Mouse (Mus musculus) liver, embryonic 14.5 days (tissue): Measurements from ENCODE around the gene Olfr49. TPM values are rescaled to one million over a fixed set of nuclear protein-coding genes. Genes with fewer than 3 reads are reported as not detected.

Source experiments
- ATAC-seq: fragments of 200-750 bp; cut with Nextera tagmentation; 2 replicates; pipeline ENCODE4 v1.8.0; 2017; ENCODE audit warnings: moderate number of reproducible peaks, mild to moderate bottlenecking, moderate library complexity; ENCODE audit not compliant: insufficient read depth
- DNase-seq, 3 experiments: peaks; one replicate each; pipeline ENCODE4 v3.0.0-alpha.2; 2012 to 2013; ENCODE audit warnings: low read depth in 3 of 3, low spot score in 3 of 3
- H3K27ac ChIP-seq: fragments of 300-500 bp; sonication (generic); 2 replicates; pipeline ENCODE4 v1.5.1; 2014; ENCODE audit warnings: moderate library complexity, mild to moderate bottlenecking, control low read depth, inconsistent platforms
- H3K27me3 ChIP-seq: fragments of 300-500 bp; sonication (generic); 2 replicates; pipeline ENCODE4 v1.6.1; 2014; ENCODE audit warnings: mild to moderate bottlenecking, low read length, moderate library complexity; ENCODE audit not compliant: control insufficient read depth, insufficient read depth
- H3K36me3 ChIP-seq: fragments of 300-500 bp; sonication (generic); replicated peaks from 2 replicates; pipeline ENCODE4 v1.6.1; 2014; ENCODE audit warnings: low read depth; ENCODE audit not compliant: control insufficient read depth, insufficient read depth
- H3K4me1 ChIP-seq, 2 experiments: fragments of 200-500 bp in 1 of 2; fragments of 300-500 bp in 1 of 2; sonication (generic) in 1 of 2; replicated peaks; 2 replicates each; pipeline ENCODE4 v1.6.1; 2012 to 2014; ENCODE audit warnings: antibody characterized with exemption in 1 of 2, inconsistent platforms in 1 of 2, low read length in 1 of 2; ENCODE audit not compliant: control insufficient read depth in 2 of 2, insufficient read depth in 2 of 2
- H3K4me2 ChIP-seq: fragments of 300-500 bp; sonication (generic); 2 replicates; pipeline ENCODE4 v1.6.1; 2014; ENCODE audit warnings: low read depth, mild to moderate bottlenecking, control low read depth, moderate library complexity
- H3K4me3 ChIP-seq, 2 experiments: fragments of 200-500 bp in 1 of 2; fragments of 300-500 bp in 1 of 2; sonication (generic) in 1 of 2; 2 replicates each; pipeline ENCODE4 v1.5.1; 2012 to 2014; ENCODE audit warnings: low read depth in 2 of 2, low read length in 2 of 2, mild to moderate bottlenecking in 2 of 2, control low read depth in 1 of 2, inconsistent platforms in 1 of 2, moderate library complexity in 1 of 2; ENCODE audit not compliant: insufficient read depth in 1 of 2
- H3K9ac ChIP-seq: fragments of 300-500 bp; sonication (generic); replicated peaks from 2 replicates; pipeline ENCODE4 v1.6.1; 2014; ENCODE audit warnings: mild to moderate bottlenecking, control low read depth, moderate library complexity
- H3K9me3 ChIP-seq: fragments of 300-500 bp; sonication (generic); 2 replicates; pipeline ENCODE4 v1.6.1; 2016; ENCODE audit warnings: low read length, mixed read lengths; ENCODE audit not compliant: control insufficient read depth
- CTCF ChIP-seq: IDR thresholded peaks from 2 replicates; pipeline ENCODE4 v1.5.1; 2016; ENCODE audit warnings: antibody characterized with exemption, low read depth, control low read depth
- EP300 ChIP-seq: IDR thresholded peaks from 2 replicates; pipeline ENCODE4 v1.6.1; 2016; ENCODE audit warnings: antibody characterized with exemption, low read depth
- WGBS: fragments of 180-500 bp; shearing (Covaris S2); extraction: QIAGEN DNeasy Blood & Tissue Kit; methylation state at CpG from one replicate; pipeline ENCODE4 v1.1.7; 2014; ENCODE audit not compliant: insufficient replicate concordance; 5-methylcytosine and 5-hydroxymethylcytosine counted together
- polyA plus RNA-seq, 2 experiments: library from polyadenylated mRNA; depleted of rRNA in 1 of 2; stranded (reverse) in 1 of 2; unstranded in 1 of 2; fragments of >200 nt; fragmentation: Nextera tagmentation in 1 of 2; extraction: Ambion mirVana in 1 of 2; gene quantifications; 2 replicates each; pipeline versions ENCODE4 v1.2.1 to v1.2.3; 2012 to 2014

Gene Olfr49
- polyA plus RNA-seq, 2 experiments: not detected

DNA sequence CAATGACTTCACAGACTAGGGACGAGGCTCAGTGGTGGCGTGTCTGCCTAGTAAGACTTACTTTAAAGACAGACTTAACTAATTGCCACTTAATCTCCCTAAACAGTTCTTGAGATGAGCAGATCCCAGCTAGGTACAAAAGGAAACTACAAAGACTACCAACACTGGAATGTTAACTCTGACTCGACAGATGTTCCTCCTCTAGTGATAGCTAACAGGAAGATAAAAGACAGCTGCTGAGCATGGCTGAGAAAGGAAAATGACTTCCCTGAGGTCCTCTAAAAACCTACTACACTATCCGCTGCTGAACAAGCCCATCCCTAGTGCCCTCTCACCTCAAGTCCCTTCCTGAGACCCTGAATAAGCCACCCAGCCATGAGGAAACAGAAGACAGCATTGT lies 34.6 kb downstream of the Olfr49 start:
- Histone ChIP-seq H3K4me1 (peaks cover 10 to 20% of the 10 kb centered on the region in 2 experiments), H3K36me3 (no peaks in the 10 kb centered on the region; the same call in 1 of the 2 replicates), H3K4me2 (no peak overlapping the region), H3K27ac (no peak overlapping the region), H3K9ac (no peak overlapping the region), H3K4me3 (no peak overlapping the region), H3K27me3 (no peaks in the 10 kb centered on the region), H3K9me3 (no peaks in the 10 kb centered on the region)
- DNase-seq: no peak
- no peak for ATAC-seq
- WGBS: 56% methylated on average over 4 of the region's 4 CpGs
- no peak for TF ChIP-seq EP300
- TF ChIP-seq CTCF: no peak

DNA sequence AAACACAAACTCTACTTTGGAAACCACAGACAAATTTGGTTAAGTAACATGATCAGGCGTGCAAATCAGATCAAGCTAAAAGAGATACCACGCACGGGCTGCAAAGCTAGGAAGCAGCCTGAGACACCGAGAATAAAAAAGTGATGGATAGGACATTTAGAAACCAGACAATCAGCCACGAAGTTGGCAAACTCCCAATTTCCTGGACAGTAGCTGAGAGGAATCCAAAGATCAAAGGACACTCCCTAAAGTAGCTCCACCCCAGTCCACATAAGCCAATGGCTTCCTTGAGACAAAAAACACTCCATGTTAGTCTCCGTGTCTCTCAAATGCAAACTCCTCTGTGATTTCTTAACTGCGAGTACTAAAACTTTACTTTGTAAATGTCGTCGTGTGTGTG lies 35.4 kb downstream of the Olfr49 start:
- 63% methylated on average over 9 of the region's 9 CpGs for WGBS
- TF ChIP-seq CTCF (no peak), EP300 (no peak)
- no peak for DNase-seq
- Histone ChIP-seq H3K9ac (no peak overlapping the region), H3K9me3 (no peaks in the 10 kb centered on the region), H3K36me3 (no peaks in the 10 kb centered on the region; the same call in 1 of the 2 replicates), H3K27me3 (no peaks in the 10 kb centered on the region), H3K4me1 (peaks cover 5 to 15% of the 10 kb centered on the region in 2 experiments), H3K4me3 (no peak overlapping the region), H3K27ac (no peak overlapping the region), H3K4me2 (no peak overlapping the region)
- no peak for ATAC-seq

DNA sequence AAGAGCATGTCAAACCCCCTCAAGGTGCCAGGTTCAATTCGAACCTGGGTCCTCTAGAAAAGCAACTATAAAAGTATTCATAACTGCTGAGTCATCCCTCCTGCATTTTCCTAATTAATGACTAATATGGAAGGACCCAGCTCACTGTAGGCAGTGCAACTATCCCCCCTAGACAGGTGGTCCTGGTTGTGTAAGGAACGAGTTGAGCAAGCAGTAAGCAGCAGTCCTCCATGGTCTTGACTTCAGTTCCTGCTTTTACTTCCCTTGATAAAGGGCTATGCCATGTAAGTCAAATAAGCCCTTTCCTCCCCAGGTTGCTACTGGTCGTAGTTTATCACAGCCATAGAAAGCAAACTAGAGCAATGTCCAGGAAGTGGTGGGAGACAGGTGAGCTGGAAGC lies 38.5 kb downstream of the Olfr49 start:
- DNase-seq (no peak), ATAC-seq (no peak)
- Histone ChIP-seq H3K4me3 (no peak overlapping the region), H3K4me2 (no peak overlapping the region), H3K27ac (no peak overlapping the region), H3K9ac (no peak overlapping the region), H3K27me3 (no peaks in the 10 kb centered on the region), H3K36me3 (peaks cover 16% of the 10 kb centered on the region), H3K4me1 (peaks cover 0 to 13% of the 10 kb centered on the region in 2 experiments; a peak in 3 of 4 replicates), H3K9me3 (no peaks in the 10 kb centered on the region)
- WGBS: 65% methylated on average over 3 of the region's 3 CpGs
- no peak for TF ChIP-seq CTCF
- no peak for TF ChIP-seq EP300

DNA sequence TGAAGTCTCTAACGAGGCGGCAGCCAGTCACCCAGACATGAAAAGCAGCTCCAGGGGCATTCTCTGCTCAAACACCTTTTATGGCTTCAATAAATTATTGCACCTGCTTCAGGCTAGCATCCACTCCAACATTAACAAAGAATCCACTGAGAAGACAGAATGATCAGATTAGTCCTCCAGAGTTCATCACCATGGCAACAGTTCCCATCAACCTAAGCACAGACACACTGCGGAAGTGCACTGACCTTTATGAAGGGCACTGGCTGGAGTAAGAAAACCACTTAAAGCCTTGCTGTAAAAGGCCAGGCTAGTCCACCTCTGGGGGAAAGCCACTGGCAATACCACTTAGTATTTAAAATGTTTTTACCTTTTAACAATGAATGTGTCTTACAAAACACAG lies 40.6 kb downstream of the Olfr49 start:
- Histone ChIP-seq H3K4me2 (no peak overlapping the region), H3K9me3 (no peaks in the 10 kb centered on the region), H3K4me3 (no peak overlapping the region), H3K27ac (no peak overlapping the region), H3K27me3 (no peaks in the 10 kb centered on the region), H3K4me1 (0 out of 4 replicates have a peak, but pooled peaks cover 0 to under 1% of the 10 kb centered on the region in 2 experiments), H3K36me3 (peaks cover 28% of the 10 kb centered on the region), H3K9ac (no peak overlapping the region)
- 82% methylated on average over 3 of the region's 3 CpGs for WGBS
- no peak for ATAC-seq
- TF ChIP-seq EP300 (no peak), CTCF (no peak)
- DNase-seq: no peak

DNA sequence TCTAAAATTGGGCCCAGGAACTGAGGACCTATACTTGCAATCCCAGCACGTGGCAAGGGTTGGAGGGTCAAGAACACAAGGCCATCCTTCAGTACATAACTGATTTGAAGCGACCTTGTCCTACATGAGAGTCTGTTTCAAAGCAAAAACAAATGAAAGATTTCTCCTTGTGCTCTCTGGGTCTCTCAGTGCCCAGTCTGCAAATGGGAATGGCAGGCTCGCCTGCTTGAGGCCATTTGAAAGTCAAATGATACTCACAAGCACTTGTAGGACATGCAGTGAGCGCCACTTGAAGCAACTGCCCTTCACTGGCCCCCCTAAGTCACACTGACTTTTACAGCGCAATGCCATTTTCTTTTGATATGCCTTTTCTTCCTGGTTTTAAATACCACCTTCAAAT lies 44.2 kb downstream of the Olfr49 start:
- no peak for TF ChIP-seq EP300
- TF ChIP-seq CTCF: no peak
- ATAC-seq (no peak), DNase-seq (no peak)
- H3K9ac ChIP-seq: no peak overlapping the region
- no peak overlapping the region for H3K4me3 ChIP-seq
- H3K4me1 ChIP-seq: no peaks in the 10 kb centered on the region
- H3K9me3 ChIP-seq: no peaks in the 10 kb centered on the region
- no peaks in the 10 kb centered on the region for H3K27me3 ChIP-seq
- H3K27ac ChIP-seq: no peak overlapping the region
- H3K4me2 ChIP-seq: no peak overlapping the region
- WGBS: 81% methylated on average over 5 of the region's 5 CpGs
- H3K36me3 ChIP-seq: peaks cover 28% of the 10 kb centered on the region
